Mouse (Mus musculus) testis, adult 2 months (tissue): Measurements from ENCODE around the gene St3gal3. TPM values are rescaled to one million over a fixed set of nuclear protein-coding genes. Genes with fewer than 3 reads are reported as not detected.

ENCODE experiments used
- H3K27ac ChIP-seq: fragments of 200-500 bp; 2 replicates; pipeline ENCODE4 v1.5.1; 2012; ENCODE audit warnings: low read depth, low read length; ENCODE audit not compliant: control insufficient read depth, insufficient read depth
- H3K27me3 ChIP-seq: fragments of 200-500 bp; 2 replicates; pipeline ENCODE4 v1.6.1; 2012; ENCODE audit warnings: mild to moderate bottlenecking, low read length, moderate library complexity; ENCODE audit not compliant: control insufficient read depth, insufficient read depth
- H3K36me3 ChIP-seq: fragments of 200-500 bp; 2 replicates; pipeline ENCODE4 v1.6.1; 2012; ENCODE audit warnings: mild to moderate bottlenecking, low read length; ENCODE audit not compliant: control insufficient read depth, insufficient read depth
- H3K4me1 ChIP-seq: fragments of 200-500 bp; 2 replicates; pipeline ENCODE4 v1.6.1; 2012; ENCODE audit warnings: low read length; ENCODE audit not compliant: control insufficient read depth, insufficient read depth
- H3K4me3 ChIP-seq: fragments of 200-500 bp; 2 replicates; pipeline ENCODE4 v1.5.1; 2012; ENCODE audit warnings: low read depth, mild to moderate bottlenecking, low read length, moderate library complexity, mixed read lengths; ENCODE audit not compliant: control insufficient read depth
- CTCF ChIP-seq: fragments of 200-500 bp; IDR thresholded peaks from 2 replicates; pipeline ENCODE4 v1.5.1; 2012; ENCODE audit warnings: low read depth, mild to moderate bottlenecking, inconsistent platforms, low read length, moderate library complexity; ENCODE audit not compliant: control insufficient read depth, insufficient read depth, insufficient replicate concordance
- POLR2A ChIP-seq: fragments of 200-500 bp; IDR thresholded peaks from 2 replicates; pipeline ENCODE4 v1.6.1; 2012; ENCODE audit warnings: low read depth, mild to moderate bottlenecking, inconsistent platforms, low read length, moderate library complexity; ENCODE audit not compliant: control insufficient read depth
- polyA plus RNA-seq: library from polyadenylated mRNA; depleted of rRNA; stranded (reverse); fragments of >200 nt; gene quantifications from 2 replicates; pipeline ENCODE4 v1.2.3, GENCODE M21; 2012

St3gal3 gene
- polyA plus RNA-seq, 1 experiment = 3.4 TPM

GRCm38 (mm10) chr4:117891738-117892161, 243.0 kb downstream of the St3gal3 start, which contains the start of gene Dph2:
TSS of gene Dph2 (minus strand) at chr4:117892032.
- H3K36me3 ChIP-seq = no peaks in the 10 kb centered on the region; the same call in 1 of the 2 replicates
- H3K4me3 ChIP-seq = peak within 1 kb of the TSS; percentile 85
- no peak for TF ChIP-seq CTCF
- no peak for TF ChIP-seq POLR2A
- no peaks in the 10 kb centered on the region for H3K27me3 ChIP-seq
- H3K4me1 ChIP-seq = peaks cover 9% of the 10 kb centered on the region
- H3K27ac ChIP-seq = peak within 1 kb of the TSS; percentile 51

- TF ChIP-seq POLR2A = no peak
- TF ChIP-seq CTCF = no peak
- no peaks in the 10 kb centered on the region for H3K27me3 ChIP-seq
- H3K4me3 ChIP-seq = no peak overlapping the region
- H3K4me1 ChIP-seq = peaks cover 14% of the 10 kb centered on the region
- no peak overlapping the region for H3K27ac ChIP-seq
- no peaks in the 10 kb centered on the region; the same call in 1 of the 2 replicates for H3K36me3 ChIP-seq
Measured at GRCm38 (mm10) chr4:117890750-117891149, 244.0 kb downstream of the St3gal3 start.

- no peak overlapping the region for H3K4me3 ChIP-seq
- TF ChIP-seq POLR2A = peak; percentile 39; the same call in 1 of the 2 replicates
- TF ChIP-seq CTCF = no peak
- H3K36me3 ChIP-seq = no peaks in the 10 kb centered on the region; the same call in 1 of the 2 replicates
- no peak overlapping the region for H3K27ac ChIP-seq
- peaks cover 14% of the 10 kb centered on the region for H3K4me1 ChIP-seq
- H3K27me3 ChIP-seq = no peaks in the 10 kb centered on the region
Measured at GRCm38 (mm10) chr4:117890031-117890430, 244.7 kb downstream of the St3gal3 start.

GRCm38 (mm10) chr4:117889471-117889870, 245.2 kb downstream of the St3gal3 start:
- no peaks in the 10 kb centered on the region; the same call in 1 of the 2 replicates for H3K36me3 ChIP-seq
- peaks cover 14% of the 10 kb centered on the region for H3K4me1 ChIP-seq

DNA sequence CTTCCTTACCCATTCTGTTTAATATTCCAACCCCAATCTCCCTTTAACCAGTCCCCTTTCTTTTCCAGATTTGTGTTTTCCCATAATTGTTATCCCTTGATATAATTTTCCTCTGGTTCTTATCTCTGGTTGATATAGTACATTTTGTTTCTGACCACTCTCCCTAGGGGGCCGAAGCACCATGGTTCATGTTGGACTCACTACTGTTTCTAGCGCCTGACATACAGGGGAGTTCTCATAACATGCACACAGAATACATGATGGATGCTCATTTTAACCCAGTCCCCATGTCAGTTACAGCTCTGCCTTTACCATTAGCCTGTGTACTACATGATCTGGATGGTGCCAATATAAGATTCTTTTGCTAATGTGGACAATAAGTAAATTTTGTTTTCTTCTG, 246.8 kb downstream of the St3gal3 start:
- Histone ChIP-seq H3K4me3 (peak overlapping the region; percentile 91), H3K4me1 (peaks cover 16% of the 10 kb centered on the region), H3K27me3 (no peaks in the 10 kb centered on the region), H3K27ac (no peak overlapping the region), H3K36me3 (no peaks in the 10 kb centered on the region; the same call in 1 of the 2 replicates)
- TF ChIP-seq POLR2A = no peak
- TF ChIP-seq CTCF = no peak

More at GRCm38 (mm10) chr4:117889471-117889870, 245.2 kb downstream of the St3gal3 start:
- Histone ChIP-seq H3K4me3 (no peak overlapping the region), H3K27ac (no peak overlapping the region), H3K27me3 (no peaks in the 10 kb centered on the region)
- TF ChIP-seq POLR2A (0 out of 2 replicates have a peak, but pooled peaks have one; percentile 45), CTCF (no peak)

GRCm38 (mm10) chr4:117887133-117887532, 247.6 kb downstream of the St3gal3 start, which contains the start of gene Atp6v0b:
TSS of gene Atp6v0b (minus strand) at chr4:117887333.
- H3K27ac ChIP-seq = peak within 1 kb of the TSS; percentile 92
- peaks cover 16% of the 10 kb centered on the region for H3K4me1 ChIP-seq
- H3K27me3 ChIP-seq = no peaks in the 10 kb centered on the region
- H3K4me3 ChIP-seq = peak within 1 kb of the TSS; percentile 91
- H3K36me3 ChIP-seq = no peaks in the 10 kb centered on the region; the same call in 1 of the 2 replicates
- TF ChIP-seq CTCF = no peak
- peak; percentile 93 for TF ChIP-seq POLR2A

DNA sequence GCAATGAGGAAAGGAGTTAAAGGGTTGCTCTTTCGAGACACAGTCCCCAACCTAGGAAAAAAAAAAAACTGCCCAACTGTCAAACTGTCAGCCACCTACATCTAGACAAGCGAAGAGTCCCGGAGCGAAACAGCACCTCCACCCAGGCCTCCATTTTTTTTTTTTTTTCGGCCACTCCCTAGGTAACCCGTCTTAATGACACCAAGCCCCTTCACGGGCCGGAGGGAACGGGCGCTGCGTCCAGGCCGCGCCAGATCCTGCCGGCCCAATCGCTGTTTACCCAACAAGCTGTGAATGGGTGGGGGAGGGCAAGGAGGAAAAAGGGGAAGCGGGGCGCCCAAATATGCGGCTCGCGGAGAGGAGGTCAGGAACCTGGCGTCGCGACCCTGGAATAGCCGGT, 248.1 kb downstream of the St3gal3 start:
- Histone ChIP-seq H3K27me3 (no peaks in the 10 kb centered on the region), H3K4me3 (peak overlapping the region; percentile 91), H3K4me1 (peaks cover 16% of the 10 kb centered on the region), H3K36me3 (no peaks in the 10 kb centered on the region; the same call in 1 of the 2 replicates), H3K27ac (peak overlapping the region; percentile 92)
- TF ChIP-seq CTCF (no peak), POLR2A (no peak)
